Mouse (Mus musculus) left cerebral cortex, postnatal 4 days (tissue): ENCODE measurements around the gene Hdac6. TPM values are rescaled to one million over a fixed set of nuclear protein-coding genes. Genes with fewer than 3 reads are reported as not detected.
"Not testable (repeated sequence)": the region's sequence is repeated elsewhere in the genome, so short reads cannot be mapped to it uniquely, and the experiment has no call there.

Source experiments
- DNase-seq: peaks from one replicate; pipeline ENCODE4 v3.0.0-alpha.2; 2022
- intact Hi-C: fragments of 180-260 bp; cut with DNase I; formaldehyde crosslinking; loops from one replicate; pipeline ENCODE4 v1.15.1; 2025
- total RNA-seq, 2 experiments: library from RNA; stranded (reverse); gene quantifications; 2 replicates each; pipeline ENCODE4 v1.2.3; 2021

Hdac6 gene
- total RNA-seq, 2 experiments from 2014 or later: 62.5 to 71.4 TPM

GRCm38 (mm10) chrX:7922032-7922431 is 25.7 kb downstream of the Hdac6 start:
- intact Hi-C loops: no loop called here
- DNase-seq: no peak

- peak; percentile 74 for DNase-seq
- intact Hi-C loops: no loop called here
Observed at GRCm38 (mm10) chrX:7919601-7920383, 27.9 kb downstream of the Hdac6 start, which contains the start of gene Pcsk1n. TSS of gene Pcsk1n (plus strand) at chrX:7919822.

DNA sequence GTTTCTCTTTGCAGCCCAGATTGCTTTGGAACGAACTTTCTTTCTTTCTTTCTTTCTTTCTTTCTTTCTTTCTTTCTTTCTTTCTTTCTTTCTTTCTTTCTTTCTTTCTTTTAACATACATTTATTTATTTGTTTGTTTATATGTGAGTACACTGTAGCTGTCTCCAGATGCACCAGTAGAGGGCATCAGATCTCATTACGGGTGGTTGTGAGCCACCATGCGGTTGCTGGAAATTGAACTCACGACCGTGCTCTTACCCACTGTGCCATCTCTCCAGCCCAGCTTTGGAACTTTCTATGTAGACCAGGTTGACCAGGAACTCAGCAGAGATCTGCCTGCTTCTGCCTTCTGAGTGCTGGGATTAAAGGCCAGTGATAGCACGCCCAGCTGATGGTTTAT is 29.7 kb downstream of the Hdac6 start:
- intact Hi-C loops, DNase-seq: not testable (repeated sequence)

GRCm38 (mm10) chrX:7915669-7916068 is 32.0 kb downstream of the Hdac6 start:
- DNase-seq, intact Hi-C loops: not testable (repeated sequence)

- intact Hi-C loops: no loop called here
- no peak for DNase-seq
Observed at GRCm38 (mm10) chrX:7910473-7910872, 37.2 kb downstream of the Hdac6 start.

DNA sequence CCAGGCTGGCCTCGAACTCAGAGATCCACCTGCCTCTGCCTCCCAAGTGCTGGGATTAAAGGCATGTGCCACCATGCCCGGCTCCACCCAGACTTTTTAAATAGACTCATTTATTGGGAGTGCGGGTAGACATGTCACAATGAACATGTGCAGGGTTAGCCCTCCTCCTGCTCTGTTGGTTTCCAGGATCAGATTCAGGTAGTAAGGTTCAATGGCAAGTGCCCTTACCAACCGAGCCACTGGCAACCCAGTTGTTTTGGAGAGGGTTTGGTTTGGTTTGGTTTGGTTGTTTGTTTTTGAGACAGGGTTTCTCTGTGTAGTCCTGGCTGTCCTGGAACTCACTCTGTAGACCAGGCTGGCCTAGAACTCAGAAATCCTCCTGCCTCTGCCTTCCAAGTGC is 38.4 kb downstream of the Hdac6 start, which contains the start of gene Gm10490:
Gm10490 (plus strand) TSS at position 301 of the 400 bp plus-strand sequence.
- intact Hi-C loops, DNase-seq: not testable (repeated sequence)

GRCm38 (mm10) chrX:7907735-7908134 is 40.0 kb downstream of the Hdac6 start, which contains the start of gene Gm10491:
TSS of gene Gm10491 (minus strand) at chrX:7907835.
- intact Hi-C loops: no loop called here

GRCm38 (mm10) chrX:7904441-7904840 is 43.2 kb downstream of the Hdac6 start:
- no peak for DNase-seq

More at GRCm38 (mm10) chrX:7907735-7908134, 40.0 kb downstream of the Hdac6 start, which contains the start of gene Gm10491:
- no peak for DNase-seq

GRCm38 (mm10) chrX:7898880-7899874 is 48.5 kb downstream of the Hdac6 start, which contains the start of the genes Pqbp1 and Timm17b:
TSS of gene Pqbp1 (minus strand) at chrX:7899269.
TSS of gene Timm17b (plus strand) at chrX:7899357.
- intact Hi-C loops: no loop called here
- DNase-seq: peak; percentile 89

More at GRCm38 (mm10) chrX:7904441-7904840, 43.2 kb downstream of the Hdac6 start:
- intact Hi-C loops: no loop called here

GRCm38 (mm10) chrX:7898211-7898610 is 49.5 kb downstream of the Hdac6 start:
- intact Hi-C loops: no loop called here

DNA sequence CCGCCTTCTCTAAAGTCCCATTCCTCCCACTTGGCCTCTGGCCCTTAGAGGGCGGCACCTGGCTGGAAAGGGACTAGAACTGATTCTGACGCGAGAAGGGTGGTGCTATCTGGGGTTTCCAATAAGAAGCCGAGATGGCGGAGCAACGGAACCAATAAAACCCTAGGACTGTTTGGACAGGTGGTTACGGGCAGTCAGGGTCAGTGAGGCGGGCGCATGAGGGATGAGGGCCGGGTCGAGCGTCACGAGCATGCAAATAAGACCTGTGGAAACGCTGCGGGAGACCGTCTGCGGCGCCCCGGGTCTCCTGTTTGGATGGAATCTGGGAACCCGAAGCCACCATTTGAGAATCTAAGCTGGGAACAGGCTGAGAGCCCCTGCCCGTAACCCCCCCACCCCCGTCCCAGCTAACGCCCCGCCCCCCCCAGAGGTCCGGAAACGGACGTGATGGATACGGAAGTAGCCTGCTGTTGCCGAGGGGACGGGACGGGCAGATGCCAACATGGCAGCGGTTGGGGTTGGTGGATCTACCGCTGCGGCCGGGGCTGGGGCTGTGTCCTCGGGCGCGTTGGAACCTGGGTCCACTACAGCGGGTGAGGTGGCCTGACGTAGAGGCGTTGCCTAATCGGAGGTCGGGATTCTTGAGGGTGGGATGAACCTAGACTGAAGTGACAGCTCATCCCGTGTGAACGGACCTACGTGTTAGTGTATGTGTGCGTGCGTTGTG is 63.7 kb downstream of the Hdac6 start, which contains the start of gene Slc35a2:
Slc35a2 (plus strand) TSS at position 188 of the 727 bp plus-strand sequence.
- intact Hi-C loops: no loop called here
- DNase-seq: peak; percentile 83

More at GRCm38 (mm10) chrX:7898211-7898610, 49.5 kb downstream of the Hdac6 start:
- no peak for DNase-seq

Other genes with a start within 250 kb of the Hdac6 start
- gene Wdr45, start 233.6 kb downstream of the Hdac6 start, total RNA-seq: 10 to 100 TPM; 32.0 to 34.9 TPM
- gene Gm45208, start 225.6 kb downstream of the Hdac6 start, total RNA-seq: under 1 TPM in 1 of 2 experiments, not detected in 1; 0.60 TPM
- gene Praf2, start 219.4 kb downstream of the Hdac6 start, total RNA-seq: 10 to 100 TPM; 70.0 to 84.0 TPM
- gene Ccdc120, start 197.0 kb downstream of the Hdac6 start, total RNA-seq: 10 to 100 TPM; 56.2 to 65.4 TPM
- gene Tfe3, start 185.3 kb downstream of the Hdac6 start, total RNA-seq: 10 to 100 TPM; 24.0 to 29.0 TPM
- 10 to 100 TPM; 79.8 to 81.2 TPM for gene Gripap1, start 158.1 kb downstream of the Hdac6 start, total RNA-seq
- gene Kcnd1, start 125.6 kb downstream of the Hdac6 start, total RNA-seq: 10 to 100 TPM; 10.9 to 12.9 TPM
- 10 to 100 TPM; 63.8 to 69.8 TPM for gene Otud5, start 106.5 kb downstream of the Hdac6 start, total RNA-seq
- gene Pim2, start 69.6 kb downstream of the Hdac6 start, total RNA-seq: 10 to 100 TPM; 25.4 to 27.2 TPM
- 10 to 100 TPM; 40.5 to 41.7 TPM for gene Slc35a2, start 63.9 kb downstream of the Hdac6 start, total RNA-seq
- 10 to 100 TPM; 92.7 to 98.2 TPM for gene Pqbp1, start 48.6 kb downstream of the Hdac6 start, total RNA-seq
- 10 to 100 TPM; 46.6 to 54.4 TPM for gene Timm17b, start 48.5 kb downstream of the Hdac6 start, total RNA-seq
- not detected for gene Gm10491, start 40.1 kb downstream of the Hdac6 start, total RNA-seq
- gene Gm10490, start 38.3 kb downstream of the Hdac6 start, total RNA-seq: not detected
- gene Pcsk1n, start 28.1 kb downstream of the Hdac6 start, total RNA-seq: 100 to 1,000 TPM; 188 to 204 TPM
- gene Eras, start 19.3 kb downstream of the Hdac6 start, total RNA-seq: not detected
- gene Gata1, start 30.2 kb upstream of the Hdac6 start, total RNA-seq: not detected
- not detected for gene Glod5, start 70.6 kb upstream of the Hdac6 start, total RNA-seq
- 10 to 100 TPM; 35.0 to 36.7 TPM for gene Suv39h1, start 126.9 kb upstream of the Hdac6 start, total RNA-seq
- gene Was, start 142.6 kb upstream of the Hdac6 start, total RNA-seq: under 1 TPM; 0.42 to 0.94 TPM
- gene Wdr13, start 185.0 kb upstream of the Hdac6 start, total RNA-seq: 100 to 1,000 TPM; 214 to 224 TPM
- 100 to 1,000 TPM; 346 to 406 TPM for gene Rbm3, start 198.0 kb upstream of the Hdac6 start, total RNA-seq
- 10 to 100 TPM; 18.1 to 19.9 TPM for gene Tbc1d25, start 228.3 kb upstream of the Hdac6 start, total RNA-seq
- gene Ebp, start 245.6 kb upstream of the Hdac6 start, total RNA-seq: 10 to 100 TPM; 19.9 to 25.5 TPM